Mouse (Mus musculus) testis, adult 2 months (tissue): ENCODE data around the gene Kcnt2.

ENCODE experiments used
- CTCF ChIP-seq: fragments of 200-500 bp; IDR thresholded peaks from 2 replicates; pipeline ENCODE4 v1.5.1; 2012; ENCODE audit warnings: low read depth, mild to moderate bottlenecking, inconsistent platforms, low read length, moderate library complexity; ENCODE audit not compliant: control insufficient read depth, insufficient read depth, insufficient replicate concordance
- POLR2A ChIP-seq: fragments of 200-500 bp; IDR thresholded peaks from 2 replicates; pipeline ENCODE4 v1.6.1; 2012; ENCODE audit warnings: low read depth, mild to moderate bottlenecking, inconsistent platforms, low read length, moderate library complexity; ENCODE audit not compliant: control insufficient read depth

GRCm38 (mm10) chr1:140325088-140325487, 79.1 kb downstream of the Kcnt2 start:
- no peak for TF ChIP-seq CTCF
- TF ChIP-seq POLR2A = no peak
